Mouse (Mus musculus): ENCODE measurements around the gene Olfml3.

Gene Olfml3

DNA sequence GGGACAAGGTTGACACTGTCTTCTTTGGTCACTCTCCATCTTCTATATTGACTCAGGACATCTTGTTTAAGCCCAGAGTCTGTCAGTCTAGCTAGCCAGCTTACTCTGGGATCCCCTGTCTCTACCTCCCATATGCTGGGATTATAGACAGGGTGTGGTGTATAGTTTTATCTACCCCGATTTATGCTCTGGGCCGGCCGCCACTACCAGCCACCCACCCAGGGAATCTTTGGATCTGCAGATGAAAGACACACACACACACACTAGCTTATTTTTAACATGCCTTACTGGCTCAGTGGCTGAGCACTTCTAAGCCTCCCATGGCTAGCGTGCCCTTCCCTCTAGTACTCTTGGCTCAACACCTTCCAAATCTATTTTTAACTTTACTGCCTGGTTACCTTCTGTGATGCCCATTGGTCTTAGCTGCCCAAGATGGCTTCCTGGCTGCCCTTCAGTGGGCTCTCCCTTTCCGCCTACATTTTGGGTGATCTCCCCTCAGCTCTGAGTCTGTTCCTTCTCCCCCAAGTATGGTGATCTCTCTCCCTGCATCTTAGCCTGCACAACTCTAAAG is 28.2 kb downstream of the Olfml3 start:
- no peak for DNase-seq (ENCODE audit: low read depth, low spot score)

DNA sequence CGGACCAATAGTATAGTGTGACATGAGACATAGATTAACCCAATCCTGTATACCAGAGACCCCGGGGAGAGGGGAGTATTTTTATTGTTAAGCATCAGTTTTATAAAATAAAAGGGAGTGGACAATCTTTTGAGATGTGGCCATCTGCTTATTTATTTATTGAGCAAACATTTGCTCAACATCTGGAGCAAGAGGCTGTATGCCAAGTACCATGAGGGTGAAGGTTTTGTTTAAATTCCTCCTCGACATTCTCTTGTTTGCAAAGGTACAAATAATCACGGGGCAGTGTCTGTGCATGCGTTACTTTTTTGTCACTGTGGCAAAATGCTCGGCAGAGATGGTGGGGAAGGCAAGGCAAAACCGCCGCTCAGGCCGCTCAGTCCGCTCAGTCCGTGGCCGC is 32.4 kb downstream of the Olfml3 start:
- no peak for DNase-seq (ENCODE audit: low read depth, low spot score)

DNA sequence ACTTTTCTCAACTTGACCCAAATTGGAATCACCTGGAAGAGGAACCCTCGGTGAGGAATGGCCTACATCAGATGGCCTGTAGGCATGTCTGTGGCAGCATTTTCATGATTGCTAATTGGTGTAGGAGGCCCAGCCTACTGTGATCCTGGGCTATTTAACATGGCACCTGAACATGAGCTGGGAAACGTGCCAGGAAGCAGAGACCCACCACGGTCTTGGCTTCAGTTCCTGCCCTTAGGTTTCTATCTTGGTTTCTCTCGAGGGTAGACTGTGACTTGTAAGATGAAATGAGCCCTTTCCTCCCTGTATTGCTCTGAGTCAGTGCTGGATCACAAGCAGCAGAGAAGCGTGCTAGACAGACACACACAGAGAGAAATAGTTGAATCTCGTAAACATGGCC is 33.1 kb downstream of the Olfml3 start:
- no peak for DNase-seq (ENCODE audit: low read depth, low spot score)

- DNase-seq (ENCODE audit: low read depth, low spot score), result no peak
These were observed 41.3 kb downstream of the Olfml3 start for GRCm38 (mm10) chr3:103696388-103696925.

DNA sequence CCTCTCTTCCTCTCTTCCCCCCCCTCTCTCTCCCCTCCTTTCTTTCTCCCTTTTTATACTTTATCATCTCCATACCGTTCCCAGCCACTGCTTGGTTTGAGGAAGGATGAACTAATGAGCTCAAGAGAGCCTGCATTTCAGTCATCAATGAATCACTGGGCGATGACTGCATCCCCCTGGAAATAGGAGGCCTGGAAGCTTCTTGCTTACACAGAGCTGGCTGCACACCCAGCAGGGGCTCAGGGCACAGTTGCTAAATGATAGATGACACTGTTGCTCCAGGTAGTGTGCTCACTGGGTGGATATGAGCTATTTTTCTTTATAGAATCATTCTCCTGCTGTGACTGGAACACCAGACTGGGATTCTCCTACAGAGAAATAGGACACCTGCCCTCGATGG is 42.2 kb downstream of the Olfml3 start:
- DNase-seq (ENCODE audit: low read depth, low spot score), result no peak

GRCm38 (mm10) chr3:103690506-103690905 is 47.3 kb downstream of the Olfml3 start:
- DNase-seq (ENCODE audit: low read depth, low spot score), result no peak

GRCm38 (mm10) chr3:103689043-103689442 is 48.8 kb downstream of the Olfml3 start:
- peak; percentile 43 for DNase-seq (ENCODE audit: low read depth, low spot score)

- DNase-seq (ENCODE audit: low read depth, low spot score), result no peak
These were observed 53.9 kb downstream of the Olfml3 start for GRCm38 (mm10) chr3:103683966-103684319.

DNA sequence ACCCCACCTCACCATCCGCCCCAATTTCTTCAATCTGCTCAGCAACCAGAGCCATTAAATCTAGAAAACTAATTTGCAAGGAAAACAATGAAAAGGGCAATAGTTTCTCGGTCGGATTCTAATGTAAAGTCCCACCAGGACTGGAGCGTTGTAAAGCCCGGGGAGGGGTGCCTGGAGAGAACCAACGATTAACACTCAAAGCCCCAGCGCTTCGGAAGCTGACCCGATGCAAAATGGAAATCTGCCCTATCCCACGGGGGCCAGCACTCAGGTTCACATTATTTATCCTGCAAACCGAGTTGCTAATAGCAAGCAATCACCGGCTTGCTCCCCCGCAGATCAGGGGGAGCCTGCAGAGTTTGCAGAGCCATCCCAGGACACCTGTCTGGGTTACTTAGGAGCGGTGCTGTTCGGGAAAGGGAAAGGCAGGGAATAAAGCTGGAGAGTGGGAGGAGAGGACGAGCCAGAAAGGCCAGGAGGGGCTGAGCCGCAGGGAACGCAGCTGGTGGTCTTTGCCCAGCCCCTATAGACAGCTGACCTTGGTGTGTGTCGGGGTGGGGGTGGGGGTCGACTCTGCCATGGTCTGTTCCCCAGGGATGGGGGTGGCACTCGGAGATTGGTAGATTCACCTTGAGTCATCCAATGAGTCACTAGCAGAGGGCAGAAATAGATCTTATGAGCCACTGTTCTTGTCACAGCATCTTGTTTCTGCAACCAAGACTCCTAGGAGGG is 54.4 kb downstream of the Olfml3 start:
- peak; percentile 88 for DNase-seq (ENCODE audit: low read depth, low spot score)

GRCm38 (mm10) chr3:103682473-103682872 is 55.3 kb downstream of the Olfml3 start:
- DNase-seq (ENCODE audit: low read depth, low spot score), result no peak

GRCm38 (mm10) chr3:103678811-103679210 is 59.0 kb downstream of the Olfml3 start:
- no peak for DNase-seq (ENCODE audit: low read depth, low spot score)

DNA sequence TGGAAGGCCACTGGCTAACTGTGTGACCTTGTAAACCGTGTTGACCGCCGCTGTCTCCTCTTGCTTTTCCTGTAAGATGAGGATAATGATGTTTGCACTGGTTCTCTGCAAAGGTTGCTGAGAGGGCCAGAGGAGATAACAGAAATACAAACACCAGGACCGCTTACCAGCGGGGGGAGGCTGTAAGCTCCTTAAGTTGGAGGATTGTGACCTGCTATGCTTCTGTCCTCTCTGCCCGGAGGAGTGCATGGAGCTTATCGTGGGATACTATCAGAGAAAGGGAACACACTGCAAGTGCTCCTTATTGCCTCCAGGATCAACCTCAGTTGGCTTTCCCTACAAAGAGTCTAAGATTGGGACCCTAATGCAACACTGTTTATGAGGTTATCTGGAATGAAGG is 65.1 kb downstream of the Olfml3 start:
- no peak for DNase-seq (ENCODE audit: low read depth, low spot score)

All from ES-CJ7 (cell line).